Mouse (Mus musculus) embryonic fibroblast, embryonic 13.5 days (primary cell): Measurements from ENCODE around the gene Amph. TPM values are rescaled to one million over a fixed set of nuclear protein-coding genes. Genes with fewer than 3 reads are reported as not detected.

Experiments used
- H3K27ac ChIP-seq: 2 replicates; pipeline ENCODE4 v1.5.1; 2012; ENCODE audit warnings: low read length, control low read depth, inconsistent platforms; ENCODE audit not compliant: insufficient read depth
- H3K4me1 ChIP-seq: 2 replicates; pipeline ENCODE4 v1.6.1; 2011; ENCODE audit warnings: low read length; ENCODE audit not compliant: control insufficient read depth, insufficient read depth
- H3K4me3 ChIP-seq: 2 replicates; pipeline ENCODE4 v1.5.1; 2011; ENCODE audit warnings: mild to moderate bottlenecking, control low read depth, low read length; ENCODE audit not compliant: insufficient read depth
- CTCF ChIP-seq: IDR thresholded peaks from 2 replicates; pipeline ENCODE4 v1.5.1; 2011; ENCODE audit warnings: mild to moderate bottlenecking, control low read depth, low read length, moderate library complexity, borderline replicate concordance; ENCODE audit not compliant: insufficient read depth
- POLR2A ChIP-seq: IDR thresholded peaks from 2 replicates; pipeline ENCODE4 v1.6.1; 2011; ENCODE audit warnings: low read depth, mild to moderate bottlenecking, control low read depth, low read length, moderate library complexity
- polyA plus RNA-seq: library from polyadenylated mRNA; stranded (reverse); fragments of >200 nt; gene quantifications from 2 replicates; pipeline ENCODE4 v1.2.4, GENCODE M21; 2011; ENCODE audit warnings: low read depth; ENCODE audit not compliant: missing spikeins, insufficient read length

The Amph gene
- polyA plus RNA-seq, 1 experiment = 0.63 TPM

DNA sequence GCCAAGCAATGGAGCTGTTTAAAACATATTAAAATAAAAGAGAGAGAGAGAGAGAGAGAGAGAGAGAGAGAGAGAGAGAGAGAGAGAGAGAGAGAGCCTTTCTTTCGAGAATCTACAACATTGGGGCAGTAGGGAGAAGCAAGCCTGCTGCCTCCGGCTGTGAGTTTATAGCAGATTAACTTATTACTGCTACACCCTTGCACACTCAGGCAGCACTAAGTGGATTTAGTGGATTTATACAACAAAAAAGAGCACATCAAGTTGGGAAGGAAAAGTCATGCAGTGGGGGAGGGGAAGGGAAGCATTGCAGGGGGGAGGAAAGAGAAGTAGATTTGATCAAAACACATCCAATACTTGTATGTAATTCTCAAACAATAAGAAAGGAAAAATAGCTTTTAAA, 73.5 kb downstream of the Amph start:
- no peak for TF ChIP-seq POLR2A
- no peak for TF ChIP-seq CTCF
- Histone ChIP-seq H3K4me1 (no peaks in the 10 kb centered on the region), H3K4me3 (no peak overlapping the region), H3K27ac (no peak overlapping the region)

DNA sequence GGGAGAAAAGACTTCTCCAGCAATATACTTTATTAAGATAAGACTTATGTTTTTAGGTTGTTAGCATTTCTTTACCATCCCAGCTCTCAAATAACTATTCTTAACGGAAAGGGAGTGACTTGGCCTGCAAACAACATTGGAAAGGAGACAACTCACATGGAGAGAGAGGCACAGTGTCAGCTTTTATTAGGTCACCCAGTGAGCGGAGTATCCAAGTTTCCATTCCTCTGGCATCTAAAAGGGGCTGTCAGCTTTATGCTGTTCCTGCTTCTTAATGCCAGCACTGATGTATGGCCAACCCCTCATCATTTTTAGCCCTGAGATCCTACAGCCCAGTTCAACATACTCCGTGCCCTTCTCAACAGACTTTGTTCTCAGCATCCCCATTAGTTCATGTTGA, 74.3 kb downstream of the Amph start:
- no peak overlapping the region for H3K27ac ChIP-seq
- TF ChIP-seq POLR2A = no peak
- no peak for TF ChIP-seq CTCF
- no peak overlapping the region for H3K4me3 ChIP-seq
- no peaks in the 10 kb centered on the region for H3K4me1 ChIP-seq

DNA sequence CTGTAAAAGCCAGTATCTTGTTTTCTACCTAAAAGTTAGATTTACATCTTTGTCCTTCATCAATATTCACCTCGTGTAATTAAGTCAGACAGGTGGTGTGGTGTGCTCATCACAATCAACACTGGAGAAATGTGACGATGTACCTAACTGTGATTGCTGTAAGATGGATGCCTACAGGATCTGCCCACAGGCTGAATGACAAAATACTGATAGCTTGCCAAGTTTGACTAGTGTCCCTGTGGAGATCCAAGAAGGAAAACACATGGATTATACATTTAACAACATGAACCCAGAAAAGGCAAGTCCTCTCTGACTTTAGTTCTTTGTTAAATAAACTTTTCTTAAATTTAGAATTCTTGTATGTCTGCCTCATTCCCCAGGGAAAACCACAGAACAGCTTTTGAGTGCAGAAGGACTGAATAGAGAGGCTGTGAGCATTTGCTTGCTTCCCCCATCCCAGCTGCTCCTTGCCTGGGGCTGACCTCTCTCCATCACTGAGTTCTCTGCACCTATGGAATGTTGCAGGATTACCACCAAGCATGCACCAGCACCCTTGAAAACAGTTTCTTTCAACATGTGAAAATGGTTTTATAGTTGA, 77.2 kb downstream of the Amph start:
- no peaks in the 10 kb centered on the region for H3K4me1 ChIP-seq
- no peak overlapping the region for H3K4me3 ChIP-seq
- TF ChIP-seq POLR2A (no peak), CTCF (no peak)
- H3K27ac ChIP-seq = no peak overlapping the region

DNA sequence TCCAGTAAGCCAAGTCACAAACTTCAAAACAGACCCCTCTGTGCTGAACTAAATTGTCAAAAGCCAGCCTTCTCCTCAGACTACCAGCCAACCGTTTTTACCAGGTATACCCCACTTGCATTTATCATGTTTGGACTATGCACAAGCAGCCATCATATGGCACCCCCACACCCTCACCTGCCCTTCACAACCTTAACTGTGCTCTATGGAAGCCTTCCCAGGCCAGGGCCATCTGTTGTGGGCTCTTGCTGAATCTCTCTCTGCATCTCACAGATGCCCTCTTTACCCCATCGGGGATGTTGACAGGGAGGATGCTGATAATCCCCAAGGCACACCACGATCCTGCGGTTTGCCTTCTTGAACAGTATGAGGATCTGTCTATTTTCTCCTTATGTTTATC, 77.9 kb downstream of the Amph start:
- no peak overlapping the region for H3K4me3 ChIP-seq
- H3K4me1 ChIP-seq = no peaks in the 10 kb centered on the region
- no peak overlapping the region for H3K27ac ChIP-seq
- no peak for TF ChIP-seq POLR2A
- TF ChIP-seq CTCF = no peak

DNA sequence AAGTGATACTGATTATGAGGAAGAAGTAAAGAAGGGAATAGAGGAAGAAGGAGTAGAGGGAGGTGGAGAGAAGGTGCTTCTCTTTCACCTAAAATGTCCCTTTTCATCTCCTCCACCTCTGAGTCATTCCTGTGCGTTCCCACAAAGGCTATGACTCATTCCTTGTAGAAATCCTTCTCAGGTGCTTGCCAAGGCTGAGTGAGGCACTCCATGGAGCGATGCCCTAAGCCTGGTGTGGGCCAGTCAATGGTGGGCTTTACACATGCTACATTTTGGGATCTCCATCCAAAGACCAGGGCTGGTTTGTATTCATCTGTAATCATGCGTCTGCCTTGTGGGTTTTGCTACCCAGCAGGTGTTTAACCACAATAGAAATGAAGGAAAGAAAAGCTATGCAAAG, 78.9 kb downstream of the Amph start:
- no peak overlapping the region for H3K27ac ChIP-seq
- TF ChIP-seq CTCF (no peak), POLR2A (no peak)

DNA sequence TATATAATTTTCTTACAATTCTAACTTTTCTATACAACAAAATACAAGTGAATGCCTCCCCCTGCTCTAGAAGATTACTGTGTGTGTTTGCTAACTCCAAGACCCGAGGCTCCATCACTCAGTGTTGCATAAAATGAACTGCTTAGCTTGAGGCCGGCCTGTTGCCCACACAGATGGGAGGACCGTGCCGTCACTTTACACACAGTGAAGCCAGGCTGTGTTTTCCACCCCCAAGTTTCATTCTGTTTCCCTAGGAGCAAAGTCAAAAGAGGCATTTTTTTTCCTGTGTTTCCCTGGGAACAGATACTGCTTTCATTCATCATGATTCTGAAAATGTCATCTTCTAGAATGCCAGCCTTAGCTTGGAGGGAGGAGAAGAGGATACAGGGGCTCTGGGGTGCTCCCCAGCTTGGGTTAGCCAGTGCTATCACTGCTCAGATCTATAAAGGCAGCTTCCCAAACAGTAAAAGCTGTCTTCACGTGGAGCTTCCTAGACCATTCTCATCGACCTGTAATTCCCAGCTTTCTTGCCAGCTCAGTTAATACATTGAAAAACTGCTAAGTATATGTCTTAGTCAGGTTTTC, 79.9 kb downstream of the Amph start:
- TF ChIP-seq POLR2A (no peak), CTCF (no peak)
- H3K4me1 ChIP-seq = no peaks in the 10 kb centered on the region
- H3K27ac ChIP-seq = no peak overlapping the region
- no peak overlapping the region for H3K4me3 ChIP-seq

More for the DNA sequence above, 78.9 kb downstream of the Amph start:
- no peaks in the 10 kb centered on the region for H3K4me1 ChIP-seq
- H3K4me3 ChIP-seq = no peak overlapping the region

DNA sequence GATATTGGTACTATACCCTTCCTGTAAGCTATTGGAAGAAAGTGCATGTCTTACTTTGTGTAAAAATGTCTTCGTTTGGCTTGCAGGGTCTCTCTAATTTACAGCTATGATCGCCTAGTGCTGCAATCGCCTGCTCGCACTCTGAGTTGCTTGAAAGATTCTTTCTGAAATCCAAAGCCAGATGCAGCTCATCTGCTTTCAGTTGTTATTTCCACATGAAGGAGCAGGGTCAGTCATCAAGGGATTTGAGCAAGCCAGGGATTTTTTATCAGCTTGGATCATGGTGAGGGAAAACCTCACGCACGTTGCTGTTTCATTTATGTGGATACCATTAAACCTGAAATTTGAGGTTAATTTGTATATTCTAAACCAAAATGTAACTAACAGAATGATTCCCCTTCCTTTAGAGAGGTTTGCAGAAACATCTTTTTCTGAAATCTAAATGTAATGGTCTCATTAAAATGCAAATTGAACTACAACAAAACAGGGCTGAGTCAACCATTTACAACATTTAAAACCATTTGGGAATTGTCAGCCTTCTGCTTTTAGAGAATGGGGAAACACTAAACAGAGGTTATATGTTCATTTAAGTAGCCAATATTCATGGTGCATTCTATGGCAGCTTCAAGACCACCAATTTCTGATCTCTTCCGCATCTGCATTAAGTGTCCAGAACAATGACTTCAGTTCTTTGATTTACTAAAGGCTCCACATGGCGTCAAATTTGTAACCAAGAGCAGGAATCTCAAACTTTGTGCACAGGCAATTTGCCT, 84.1 kb downstream of the Amph start:
- no peak overlapping the region for H3K4me3 ChIP-seq
- H3K4me1 ChIP-seq = no peaks in the 10 kb centered on the region
- TF ChIP-seq POLR2A = no peak
- no peak for TF ChIP-seq CTCF
- H3K27ac ChIP-seq = no peak overlapping the region

DNA sequence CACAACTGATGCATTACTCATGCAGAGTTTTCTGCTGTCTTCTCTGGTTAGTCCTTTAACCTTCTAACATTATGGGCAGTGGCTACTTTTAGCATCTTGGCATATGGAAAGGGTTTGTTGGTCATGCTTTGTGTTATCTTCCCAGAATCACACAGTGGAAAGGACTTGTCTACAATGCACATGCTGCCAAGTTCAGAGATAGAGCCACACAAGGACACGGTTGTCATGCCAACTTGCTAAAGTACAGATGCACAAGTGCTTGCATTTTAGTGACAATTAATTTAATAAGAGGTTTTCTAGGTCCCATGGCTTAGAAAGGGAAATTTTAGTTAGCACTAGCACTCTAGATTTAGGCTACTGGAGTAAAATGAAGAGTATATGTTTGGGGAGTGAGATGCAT, 104.1 kb downstream of the Amph start:
- no peak overlapping the region for H3K4me3 ChIP-seq
- TF ChIP-seq CTCF = no peak
- no peaks in the 10 kb centered on the region for H3K4me1 ChIP-seq
- H3K27ac ChIP-seq = no peak overlapping the region

DNA sequence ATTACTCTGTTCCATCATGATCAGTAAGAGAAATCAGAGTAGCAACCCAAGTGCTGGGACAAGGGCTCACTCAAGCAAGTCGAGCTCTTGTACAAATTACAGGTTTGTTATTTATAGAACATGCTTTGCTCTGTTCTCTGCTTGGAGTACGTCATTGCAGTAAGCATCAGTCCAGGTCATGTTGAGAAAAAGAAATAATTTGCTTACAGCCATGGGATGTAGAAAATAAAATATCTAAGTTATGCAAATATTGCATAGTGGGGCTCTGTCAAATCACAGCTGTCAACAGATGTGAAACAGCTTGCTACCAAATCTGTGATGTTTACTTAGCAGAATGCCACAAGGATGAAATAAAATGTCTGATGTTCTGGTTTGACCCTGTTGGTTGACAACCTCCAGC, 106.5 kb downstream of the Amph start:
- no peak overlapping the region for H3K27ac ChIP-seq
- H3K4me3 ChIP-seq = no peak overlapping the region
- no peak for TF ChIP-seq CTCF
- TF ChIP-seq POLR2A = no peak
- no peaks in the 10 kb centered on the region for H3K4me1 ChIP-seq

DNA sequence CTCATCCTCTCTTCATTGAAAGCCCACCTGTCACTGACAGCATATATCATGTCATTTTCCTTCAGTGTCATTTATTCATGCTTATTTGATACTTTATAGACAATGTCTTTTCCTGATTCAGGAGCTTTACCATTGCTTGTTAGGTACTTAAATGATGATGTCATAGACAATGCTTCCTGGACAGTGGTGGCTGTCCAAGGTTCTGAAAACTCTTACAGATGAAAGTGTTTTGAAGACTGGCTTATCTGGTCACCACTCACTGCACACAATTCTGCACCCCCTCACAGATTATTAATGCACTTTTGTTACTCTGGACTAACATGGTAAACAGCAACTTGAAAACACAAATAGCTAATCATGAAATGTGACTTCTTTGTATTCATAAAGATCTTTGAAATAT, 124.3 kb downstream of the Amph start:
- H3K4me1 ChIP-seq = no peaks in the 10 kb centered on the region
- H3K4me3 ChIP-seq = no peak overlapping the region
- TF ChIP-seq POLR2A (no peak), CTCF (no peak)
- H3K27ac ChIP-seq = no peak overlapping the region
